Mouse (Mus musculus) central nervous system, embryonic 11.5 days (tissue): ENCODE measurements around the gene Poldip2. TPM values are rescaled to one million over a fixed set of nuclear protein-coding genes. Genes with fewer than 3 reads are reported as not detected.

Source experiments
- polyA plus RNA-seq: library from polyadenylated mRNA; depleted of rRNA; stranded (reverse); fragments of >200 nt; gene quantifications from 2 replicates; pipeline ENCODE4 v1.2.3, GENCODE M21; 2012; rRNA removed

The Poldip2 gene
- 82.8 and 83.1 TPM in 2 replicates for polyA plus RNA-seq

DNA sequence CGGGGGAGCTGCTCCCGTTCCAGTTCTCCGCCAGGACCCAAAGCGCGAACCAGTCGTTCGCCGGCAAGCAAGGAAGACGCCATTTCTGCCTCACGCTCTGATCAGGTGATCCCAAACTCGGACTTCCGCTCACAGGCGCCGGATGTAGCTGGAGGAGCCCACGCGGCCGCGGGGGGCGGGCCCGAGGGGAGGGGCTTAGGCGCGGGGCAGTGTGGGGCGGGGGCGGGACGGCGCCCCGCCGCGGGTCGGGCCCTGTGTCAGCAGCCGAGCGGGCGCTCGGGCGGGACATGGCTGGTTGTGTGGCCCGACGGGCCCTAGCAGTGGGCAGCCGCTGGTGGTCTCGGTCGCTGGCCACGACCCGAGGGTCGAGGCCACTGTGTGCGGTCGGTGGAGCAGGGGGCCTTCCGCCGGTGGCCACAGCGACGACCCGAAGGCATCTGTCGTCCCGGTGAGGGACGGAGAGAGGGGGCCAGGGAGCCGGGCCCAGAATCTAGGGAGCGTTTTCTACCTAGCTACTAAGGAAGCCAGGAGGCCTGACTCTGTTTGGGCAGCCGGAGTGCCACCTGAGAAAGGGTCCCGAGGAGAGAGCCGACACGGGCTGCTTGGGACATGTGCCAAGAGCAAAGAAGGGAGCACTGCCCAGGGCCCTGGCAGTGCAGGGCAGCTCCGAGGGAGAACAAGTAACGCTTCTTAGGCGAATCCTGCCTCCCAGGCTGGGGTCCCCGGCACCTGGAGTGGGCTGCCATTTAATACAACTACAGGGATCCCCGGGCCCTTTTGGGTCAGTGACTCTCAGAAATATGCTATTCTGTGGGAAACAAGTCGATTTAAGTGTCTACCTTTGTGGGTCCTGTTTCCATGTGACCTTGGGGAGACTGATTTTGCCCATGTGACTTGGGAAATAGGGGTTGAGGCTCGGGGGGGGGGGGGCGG is at the start of gene Poldip2, which contains the start of gene Tmem199:
TSS of gene Poldip2 (plus strand) at position 169 of the 933 bp plus-strand sequence.
TSS of gene Tmem199 (minus strand) at position 148 of the 933 bp plus-strand sequence.

DNA sequence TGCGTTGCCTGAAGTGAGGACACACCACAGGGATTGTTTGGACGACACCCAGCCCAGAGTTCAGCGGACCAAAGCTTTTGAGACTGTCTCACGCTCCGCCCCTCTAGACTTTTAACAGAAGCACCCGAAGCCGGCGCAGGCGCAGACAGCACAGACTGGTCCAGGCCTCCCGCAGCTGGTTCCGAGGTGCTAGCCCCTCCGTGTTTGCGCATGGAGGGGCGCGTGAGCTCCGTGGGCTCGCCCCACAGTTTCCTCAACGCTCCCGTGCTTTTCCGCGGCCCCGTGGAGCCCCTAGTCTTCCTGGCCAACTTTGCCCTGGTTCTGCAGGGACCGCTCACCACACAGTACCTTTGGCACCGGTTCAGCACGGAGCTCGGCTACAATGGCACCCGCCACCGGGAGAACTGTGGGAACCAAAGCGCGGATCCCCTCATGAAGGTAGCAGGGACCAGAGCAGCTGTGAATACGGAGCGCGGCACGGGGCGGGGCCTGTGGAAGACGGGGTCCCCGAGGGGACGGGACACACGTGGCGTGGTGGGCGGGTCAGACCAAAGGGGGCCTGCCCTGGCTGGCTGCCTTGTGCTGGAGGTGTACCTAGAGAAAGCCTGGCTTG is 46.3 kb upstream of the Poldip2 start, which contains the start of gene Slc46a1:
TSS of gene Slc46a1 (plus strand) at position 130 of the 613 bp plus-strand sequence.

DNA sequence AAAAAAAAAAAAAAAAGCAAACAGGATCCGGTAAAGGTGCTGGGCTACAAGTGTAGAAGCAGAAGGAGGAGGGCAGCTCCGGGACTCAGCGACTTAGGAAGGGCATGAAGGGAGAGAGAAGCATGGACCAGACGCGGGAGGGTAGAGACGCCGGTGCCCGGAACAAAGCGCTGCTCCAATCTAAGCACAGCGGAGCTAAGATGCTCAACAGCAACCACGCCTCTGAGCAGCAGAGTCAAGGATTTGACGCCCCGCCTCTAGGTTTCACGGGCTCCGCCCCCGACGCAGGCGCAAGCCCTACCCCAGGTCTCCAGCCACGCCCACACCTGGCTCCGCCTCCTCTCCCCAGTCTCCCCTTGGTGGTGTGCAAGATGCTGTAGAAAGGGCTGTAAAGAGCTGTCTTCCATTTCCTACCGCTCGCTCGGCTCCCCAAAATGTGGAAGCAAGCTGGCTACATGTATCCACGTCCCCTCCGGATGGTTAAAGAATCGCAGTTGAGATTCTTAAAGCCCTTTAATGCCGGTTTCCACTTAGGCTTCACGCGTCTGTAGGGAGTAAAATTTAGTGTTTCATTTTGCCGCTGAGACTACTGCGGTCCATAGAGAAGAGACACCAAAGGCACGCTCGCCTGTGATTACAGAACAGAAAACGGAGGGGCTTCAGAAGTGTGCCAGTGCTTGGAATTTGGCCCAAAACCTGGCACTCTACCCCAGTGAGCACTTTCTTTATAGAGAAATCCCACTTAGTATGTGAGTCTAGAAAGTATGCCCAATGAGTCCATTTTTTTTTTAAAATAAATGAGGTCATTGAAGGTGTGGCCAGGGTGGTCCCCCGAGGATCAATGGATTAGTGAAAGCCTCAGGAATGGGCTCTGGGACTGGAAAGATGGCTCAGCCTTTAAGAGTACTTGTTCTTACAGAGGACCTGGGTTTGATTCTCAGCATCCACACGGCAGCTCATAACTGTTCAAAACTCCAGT is 14.2 kb upstream of the Poldip2 start, which contains the start of gene Sarm1:
TSS of gene Sarm1 (minus strand) at position 211 of the 979 bp plus-strand sequence.

DNA sequence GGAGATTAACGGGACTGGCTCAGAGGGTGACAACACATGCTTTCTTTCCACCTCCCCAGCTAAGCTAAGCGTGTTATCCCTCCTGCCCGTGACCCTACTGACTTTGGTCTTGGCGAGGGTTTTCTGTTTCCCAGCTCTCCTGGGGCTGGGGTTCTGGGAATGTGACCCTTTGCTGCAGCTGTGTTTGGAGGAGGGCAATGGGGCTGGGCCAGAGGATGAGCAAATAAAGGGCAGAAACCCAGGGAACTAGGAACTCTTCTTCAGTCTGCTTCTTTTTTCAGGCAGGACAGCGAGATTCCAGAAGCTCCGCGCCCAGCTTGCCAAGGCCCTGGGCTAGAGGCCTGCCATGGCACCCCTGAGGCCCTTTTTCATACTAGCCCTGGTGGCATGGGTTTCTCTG is 13.0 kb upstream of the Poldip2 start, which contains the start of gene Vtn:
TSS of gene Vtn (plus strand) at position 88 of the 400 bp plus-strand sequence.

DNA sequence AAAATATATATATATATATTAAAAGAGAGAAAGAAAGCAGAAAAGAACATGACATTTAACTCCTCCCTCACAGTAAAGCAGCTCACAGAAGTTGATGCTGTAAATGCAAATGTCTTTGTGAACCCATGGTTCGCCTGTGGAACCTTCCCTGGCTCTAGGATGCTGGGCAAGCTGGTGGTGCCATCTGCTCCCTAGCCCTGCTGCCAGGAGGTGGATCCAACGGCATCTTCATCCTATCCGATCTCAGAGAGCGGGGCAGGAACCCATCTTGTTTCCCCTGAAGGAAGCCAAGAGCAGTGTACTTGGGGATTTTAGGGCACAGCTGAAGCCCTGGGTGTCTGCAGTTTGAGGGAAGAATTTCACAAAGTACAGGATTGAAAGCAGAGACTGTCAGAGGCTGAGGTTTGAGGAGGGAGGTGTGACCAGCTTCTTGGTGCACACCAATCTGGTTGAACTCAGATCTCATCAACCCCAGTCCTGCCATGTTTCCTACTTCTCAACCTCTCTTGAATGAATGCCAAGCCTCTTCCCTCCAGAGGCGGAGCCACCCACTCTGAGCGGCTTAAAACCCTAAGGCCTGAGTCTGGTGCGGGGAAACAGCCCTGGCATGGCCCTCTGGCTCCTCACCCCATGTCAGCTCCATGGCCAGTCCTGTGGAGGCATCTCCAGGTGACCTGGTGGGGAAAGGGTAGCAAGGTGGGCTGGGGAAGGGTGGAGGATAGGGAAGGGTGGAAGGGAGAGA is 8.9 kb upstream of the Poldip2 start, which contains the start of gene Sebox:
TSS of gene Sebox (plus strand) at position 539 of the 742 bp plus-strand sequence.

DNA sequence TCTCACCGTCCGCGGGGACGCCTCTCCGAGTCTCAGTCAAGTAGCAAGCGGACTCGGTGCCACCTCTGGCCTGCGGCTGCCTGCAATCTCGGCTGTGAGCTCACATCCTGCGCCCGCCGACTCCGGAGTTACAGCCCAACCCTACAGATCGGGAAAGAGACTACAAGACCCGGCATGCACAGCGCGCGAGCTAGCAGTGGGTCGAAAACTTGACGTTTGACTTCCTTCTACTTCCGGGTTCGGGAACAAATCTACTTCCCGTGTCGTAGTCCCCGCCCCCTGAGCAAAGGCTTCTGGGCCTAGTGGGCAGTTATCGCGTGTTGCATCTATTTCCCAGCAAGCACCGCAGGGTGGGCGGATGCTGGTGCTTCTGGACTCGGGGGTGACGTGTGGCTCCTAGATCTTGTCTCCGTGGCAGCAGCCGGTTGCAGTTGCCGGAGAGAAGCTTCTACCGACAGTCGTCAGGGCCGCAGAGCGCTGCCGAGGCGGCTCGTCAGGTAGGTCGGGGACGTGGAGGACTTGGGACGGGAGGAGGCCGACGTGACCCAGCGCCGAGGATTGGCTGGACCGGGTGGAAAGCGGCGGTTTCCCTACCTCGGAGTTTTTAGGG is 24.2 kb downstream of the Poldip2 start, which contains the start of the genes Tnfaip1 and Ift20:
TSS of gene Tnfaip1 (minus strand) at position 253 of the 610 bp plus-strand sequence.
TSS of gene Ift20 (plus strand) at position 282 of the 610 bp plus-strand sequence.

DNA sequence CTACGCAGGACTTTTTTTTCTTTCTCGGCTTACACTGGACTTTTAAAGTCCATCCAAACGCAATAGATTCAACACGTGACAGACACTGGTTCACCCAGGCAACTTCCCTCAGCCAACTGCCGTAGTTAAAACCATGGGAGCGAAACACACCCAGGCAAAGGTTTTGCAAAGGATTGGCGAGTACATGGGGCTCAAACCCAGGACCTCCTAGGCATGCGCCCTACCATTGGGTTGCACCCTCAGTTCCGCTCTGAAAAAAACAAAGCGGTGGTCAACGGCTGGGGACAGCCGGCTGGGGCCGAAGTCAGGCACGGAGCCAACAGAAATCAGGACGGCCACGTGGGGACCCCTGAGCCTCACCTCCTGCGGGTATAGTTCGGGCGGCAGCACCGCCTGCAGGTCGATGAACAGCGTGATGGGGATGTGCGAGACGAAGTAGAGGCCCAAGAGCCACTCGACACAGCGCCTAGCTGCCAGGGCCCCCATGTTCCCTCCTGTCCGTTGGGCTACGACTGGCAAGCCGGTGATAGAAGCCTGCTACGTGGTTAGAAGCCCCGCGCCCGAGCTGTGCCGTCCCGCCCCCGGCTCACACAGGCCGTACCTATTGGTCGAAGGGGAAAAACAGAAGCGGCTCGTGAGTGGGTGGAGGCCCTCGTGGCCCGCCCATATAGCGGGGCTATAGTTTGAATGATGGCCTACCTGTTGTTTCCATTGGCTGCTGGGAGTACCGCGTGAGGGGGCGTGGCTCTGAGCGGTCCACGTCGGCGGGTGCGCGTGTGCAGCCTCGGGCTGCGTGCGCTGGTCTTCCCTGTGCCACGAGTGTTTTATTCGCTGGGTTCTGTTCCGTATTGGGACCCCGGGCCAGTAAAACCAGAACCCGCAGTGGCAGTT is 38.4 kb downstream of the Poldip2 start, which contains the start of gene Tmem97:
TSS of gene Tmem97 (minus strand) at position 610 of the 891 bp plus-strand sequence.

Other genes with a start within 250 kb of the Poldip2 start
- 0.68 and 0.82 TPM in 2 replicates for gene BC030499, start 221.4 kb upstream of the Poldip2 start, polyA plus RNA-seq
- gene Spag5, start 210.7 kb upstream of the Poldip2 start, polyA plus RNA-seq, result 91.4 and 95.4 TPM in 2 replicates
- 3.7 and 5.3 TPM in 2 replicates for gene Aldoc, start 189.2 kb upstream of the Poldip2 start, polyA plus RNA-seq
- 37.7 and 53.2 TPM in 2 replicates for gene Pigs, start 183.8 kb upstream of the Poldip2 start, polyA plus RNA-seq
- gene Unc119, start 168.7 kb upstream of the Poldip2 start, polyA plus RNA-seq, result 91.0 and 110 TPM in 2 replicates
- 0.07 TPM in 1 of 2 replicates, not detected in the other for gene Foxn1, start 125.6 kb upstream of the Poldip2 start, polyA plus RNA-seq
- 0.04 TPM in 1 of 2 replicates, not detected in the other for gene Slc13a2, start 90.0 kb upstream of the Poldip2 start, polyA plus RNA-seq
- 7.5 and 11.2 TPM in 2 replicates for gene Slc46a1, start 46.5 kb upstream of the Poldip2 start, polyA plus RNA-seq
- 10.7 and 11.2 TPM in 2 replicates for gene Sarm1, start 14.4 kb upstream of the Poldip2 start, polyA plus RNA-seq
- 49.4 and 66.4 TPM in 2 replicates for gene Vtn, start 13.1 kb upstream of the Poldip2 start, polyA plus RNA-seq
- 0.10 and 0.11 TPM in 2 replicates for gene Sebox, start 8.7 kb upstream of the Poldip2 start, polyA plus RNA-seq
- gene Tmem199, start within 50 bp of the Poldip2 start, polyA plus RNA-seq, result 54.8 and 64.1 TPM in 2 replicates
- 39.3 and 54.4 TPM in 2 replicates for gene Tnfaip1, start 24.1 kb downstream of the Poldip2 start, polyA plus RNA-seq
- 69.3 and 94.2 TPM in 2 replicates for gene Ift20, start 24.2 kb downstream of the Poldip2 start, polyA plus RNA-seq
- 21.7 and 31.9 TPM in 2 replicates for gene Tmem97, start 38.6 kb downstream of the Poldip2 start, polyA plus RNA-seq
- 24.7 and 28.8 TPM in 2 replicates for gene Nlk, start 185.2 kb downstream of the Poldip2 start, polyA plus RNA-seq
- gene Ccnq, start 239.5 kb downstream of the Poldip2 start, polyA plus RNA-seq, result 23.3 and 39.6 TPM in 2 replicates